Mouse (Mus musculus): Measurements from ENCODE around the gene Natd1. TPM values are rescaled to one million over a fixed set of nuclear protein-coding genes. Genes with fewer than 3 reads are reported as not detected.

Natd1 gene
- polyA plus RNA-seq, 1 experiment from 2014 or later, result 18.8 TPM

GRCm38 (mm10) chr11:60952362-60952761 lies 37.8 kb upstream of the Natd1 start:
- Histone ChIP-seq H3K36me3 (ENCODE audit: control insufficient read depth, insufficient read depth, low read length) (0 out of 2 replicates have a peak, but pooled peaks cover 2% of the 10 kb centered on the region), H3K9me3 (ENCODE audit: control insufficient read depth, low read length) (no peaks in the 10 kb centered on the region), H3K4me3 (ENCODE audit: low read depth, low read length) (no peak overlapping the region), H3K27me3 (ENCODE audit: control insufficient read depth, insufficient read depth, low read length) (no peaks in the 10 kb centered on the region), H3K9ac (ENCODE audit: low read depth, low read length) (no peak overlapping the region), H3K27ac (ENCODE audit: low read depth, low read length) (no peak overlapping the region), H3K4me2 (replicated peaks; ENCODE audit: low read depth, low read length) (no peak overlapping the region), H3K4me1 (replicated peaks; ENCODE audit: control insufficient read depth, insufficient read depth, low read length) (no peaks in the 10 kb centered on the region)
- no peak for ATAC-seq (ENCODE audit: low FRiP score)
- 96% methylated on average over 3 of the region's 3 CpGs for WGBS
- no peak for DNase-seq (ENCODE audit: low spot score)

GRCm38 (mm10) chr11:60951896-60952295 lies 37.3 kb upstream of the Natd1 start:
- Histone ChIP-seq H3K4me2 (replicated peaks; ENCODE audit: low read depth, low read length) (no peak overlapping the region), H3K4me1 (replicated peaks; ENCODE audit: control insufficient read depth, insufficient read depth, low read length) (no peaks in the 10 kb centered on the region), H3K27ac (ENCODE audit: low read depth, low read length) (no peak overlapping the region), H3K27me3 (ENCODE audit: control insufficient read depth, insufficient read depth, low read length) (no peaks in the 10 kb centered on the region), H3K9me3 (ENCODE audit: control insufficient read depth, low read length) (no peaks in the 10 kb centered on the region), H3K4me3 (ENCODE audit: low read depth, low read length) (no peak overlapping the region), H3K9ac (ENCODE audit: low read depth, low read length) (no peak overlapping the region), H3K36me3 (ENCODE audit: control insufficient read depth, insufficient read depth, low read length) (peaks cover 2% of the 10 kb centered on the region; the same call in 1 of the 2 replicates)
- ATAC-seq (ENCODE audit: low FRiP score) (no peak), DNase-seq (ENCODE audit: low spot score) (no peak)
- 92% methylated on average over 5 of the region's 5 CpGs for WGBS

GRCm38 (mm10) chr11:60945003-60945402 lies 30.5 kb upstream of the Natd1 start:
- H3K27ac ChIP-seq (ENCODE audit: low read depth, low read length), result no peak overlapping the region
- H3K36me3 ChIP-seq (ENCODE audit: control insufficient read depth, insufficient read depth, low read length), result no peaks in the 10 kb centered on the region; the same call in 1 of the 2 replicates
- no peaks in the 10 kb centered on the region for H3K9me3 ChIP-seq (ENCODE audit: control insufficient read depth, low read length)
- 81% methylated on average over 4 of the region's 4 CpGs for WGBS
- no peak for DNase-seq (ENCODE audit: low spot score)
- H3K27me3 ChIP-seq (ENCODE audit: control insufficient read depth, insufficient read depth, low read length), result no peaks in the 10 kb centered on the region
- no peaks in the 10 kb centered on the region for H3K4me1 ChIP-seq (replicated peaks; ENCODE audit: control insufficient read depth, insufficient read depth, low read length)
- H3K4me2 ChIP-seq (replicated peaks; ENCODE audit: low read depth, low read length), result no peak overlapping the region
- ATAC-seq (ENCODE audit: low FRiP score), result no peak
- H3K9ac ChIP-seq (ENCODE audit: low read depth, low read length), result no peak overlapping the region
- no peak overlapping the region for H3K4me3 ChIP-seq (ENCODE audit: low read depth, low read length)

GRCm38 (mm10) chr11:60942263-60943015 lies 27.9 kb upstream of the Natd1 start:
- Histone ChIP-seq H3K27me3 (ENCODE audit: control insufficient read depth, insufficient read depth, low read length) (no peaks in the 10 kb centered on the region), H3K4me3 (ENCODE audit: low read depth, low read length) (no peak overlapping the region), H3K36me3 (ENCODE audit: control insufficient read depth, insufficient read depth, low read length) (no peaks in the 10 kb centered on the region; the same call in 1 of the 2 replicates), H3K9ac (ENCODE audit: low read depth, low read length) (no peak overlapping the region), H3K27ac (ENCODE audit: low read depth, low read length) (no peak overlapping the region), H3K4me1 (replicated peaks; ENCODE audit: control insufficient read depth, insufficient read depth, low read length) (no peaks in the 10 kb centered on the region), H3K9me3 (ENCODE audit: control insufficient read depth, low read length) (no peaks in the 10 kb centered on the region), H3K4me2 (replicated peaks; ENCODE audit: low read depth, low read length) (no peak overlapping the region)
- DNase-seq (ENCODE audit: low spot score), result no peak
- no peak for ATAC-seq (ENCODE audit: low FRiP score)
- 88% methylated on average over 9 of the region's 9 CpGs for WGBS

- DNase-seq (ENCODE audit: low spot score), result peak; percentile 45
- no peak overlapping the region for H3K9ac ChIP-seq (ENCODE audit: low read depth, low read length)
- H3K36me3 ChIP-seq (ENCODE audit: control insufficient read depth, insufficient read depth, low read length), result no peaks in the 10 kb centered on the region
- H3K9me3 ChIP-seq (ENCODE audit: control insufficient read depth, low read length), result no peaks in the 10 kb centered on the region
- no peak overlapping the region for H3K27ac ChIP-seq (ENCODE audit: low read depth, low read length)
- H3K4me1 ChIP-seq (replicated peaks; ENCODE audit: control insufficient read depth, insufficient read depth, low read length), result no peaks in the 10 kb centered on the region
- H3K27me3 ChIP-seq (ENCODE audit: control insufficient read depth, insufficient read depth, low read length), result no peaks in the 10 kb centered on the region
- no peak overlapping the region for H3K4me3 ChIP-seq (ENCODE audit: low read depth, low read length)
- H3K4me2 ChIP-seq (replicated peaks; ENCODE audit: low read depth, low read length), result no peak overlapping the region
- ATAC-seq (ENCODE audit: low FRiP score), result 0 out of 2 replicates have a peak, but pooled peaks have one; percentile 38
- WGBS, result 65% methylated on average over 9 of the region's 9 CpGs
Measured at GRCm38 (mm10) chr11:60941370-60941769, 26.8 kb upstream of the Natd1 start.

GRCm38 (mm10) chr11:60940501-60940900 lies 26.0 kb upstream of the Natd1 start:
- no peaks in the 10 kb centered on the region for H3K9me3 ChIP-seq (ENCODE audit: control insufficient read depth, low read length)
- WGBS, result 83% methylated on average over 5 of the region's 5 CpGs

GRCm38 (mm10) chr11:60939487-60939886 lies 24.9 kb upstream of the Natd1 start:
- Histone ChIP-seq H3K4me2 (replicated peaks; ENCODE audit: low read depth, low read length) (no peak overlapping the region), H3K27me3 (ENCODE audit: control insufficient read depth, insufficient read depth, low read length) (no peaks in the 10 kb centered on the region), H3K27ac (ENCODE audit: low read depth, low read length) (no peak overlapping the region), H3K9ac (ENCODE audit: low read depth, low read length) (no peak overlapping the region), H3K36me3 (ENCODE audit: control insufficient read depth, insufficient read depth, low read length) (no peaks in the 10 kb centered on the region), H3K9me3 (ENCODE audit: control insufficient read depth, low read length) (no peaks in the 10 kb centered on the region), H3K4me1 (replicated peaks; ENCODE audit: control insufficient read depth, insufficient read depth, low read length) (no peaks in the 10 kb centered on the region), H3K4me3 (ENCODE audit: low read depth, low read length) (no peak overlapping the region)
- 96% methylated on average over 3 of the region's 3 CpGs for WGBS
- ATAC-seq (ENCODE audit: low FRiP score), result no peak
- DNase-seq (ENCODE audit: low spot score), result no peak

More at GRCm38 (mm10) chr11:60940501-60940900, 26.0 kb upstream of the Natd1 start:
- no peaks in the 10 kb centered on the region for H3K36me3 ChIP-seq (ENCODE audit: control insufficient read depth, insufficient read depth, low read length)
- no peak overlapping the region for H3K27ac ChIP-seq (ENCODE audit: low read depth, low read length)
- H3K4me2 ChIP-seq (replicated peaks; ENCODE audit: low read depth, low read length), result no peak overlapping the region
- no peaks in the 10 kb centered on the region for H3K4me1 ChIP-seq (replicated peaks; ENCODE audit: control insufficient read depth, insufficient read depth, low read length)
- no peak overlapping the region for H3K9ac ChIP-seq (ENCODE audit: low read depth, low read length)
- ATAC-seq (ENCODE audit: low FRiP score), result no peak
- H3K4me3 ChIP-seq (ENCODE audit: low read depth, low read length), result no peak overlapping the region
- H3K27me3 ChIP-seq (ENCODE audit: control insufficient read depth, insufficient read depth, low read length), result no peaks in the 10 kb centered on the region
- DNase-seq (ENCODE audit: low spot score), result no peak

GRCm38 (mm10) chr11:60937611-60938010 lies 23.1 kb upstream of the Natd1 start:
- WGBS, result 86% methylated on average over 3 of the region's 3 CpGs
- Histone ChIP-seq H3K9me3 (ENCODE audit: control insufficient read depth, low read length) (no peaks in the 10 kb centered on the region), H3K27me3 (ENCODE audit: control insufficient read depth, insufficient read depth, low read length) (no peaks in the 10 kb centered on the region), H3K9ac (ENCODE audit: low read depth, low read length) (no peak overlapping the region), H3K4me2 (replicated peaks; ENCODE audit: low read depth, low read length) (no peak overlapping the region), H3K4me1 (replicated peaks; ENCODE audit: control insufficient read depth, insufficient read depth, low read length) (peaks cover 2% of the 10 kb centered on the region; the same call in 1 of the 2 replicates), H3K36me3 (ENCODE audit: control insufficient read depth, insufficient read depth, low read length) (no peaks in the 10 kb centered on the region), H3K27ac (ENCODE audit: low read depth, low read length) (no peak overlapping the region), H3K4me3 (ENCODE audit: low read depth, low read length) (no peak overlapping the region)
- ATAC-seq (ENCODE audit: low FRiP score) (no peak), DNase-seq (ENCODE audit: low spot score) (no peak)

GRCm38 (mm10) chr11:60935975-60936373 lies 21.4 kb upstream of the Natd1 start:
- DNase-seq (ENCODE audit: low spot score), result no peak
- no peak overlapping the region for H3K4me3 ChIP-seq (ENCODE audit: low read depth, low read length)
- H3K4me2 ChIP-seq (replicated peaks; ENCODE audit: low read depth, low read length), result no peak overlapping the region
- no peaks in the 10 kb centered on the region for H3K36me3 ChIP-seq (ENCODE audit: control insufficient read depth, insufficient read depth, low read length)
- no peak overlapping the region for H3K27ac ChIP-seq (ENCODE audit: low read depth, low read length)
- no peaks in the 10 kb centered on the region for H3K27me3 ChIP-seq (ENCODE audit: control insufficient read depth, insufficient read depth, low read length)
- ATAC-seq (ENCODE audit: low FRiP score), result no peak
- H3K9ac ChIP-seq (ENCODE audit: low read depth, low read length), result no peak overlapping the region
- H3K4me1 ChIP-seq (replicated peaks; ENCODE audit: control insufficient read depth, insufficient read depth, low read length), result peaks cover 2% of the 10 kb centered on the region; the same call in 1 of the 2 replicates
- 81% methylated on average over 4 of the region's 4 CpGs for WGBS
- H3K9me3 ChIP-seq (ENCODE audit: control insufficient read depth, low read length), result no peaks in the 10 kb centered on the region

All from hindbrain, embryonic 11.5 days (tissue).